Comparison of ENCODE assay signal across 14 mouse cellular contexts in genomic region chr1:129719592-129719991, GRCm38 (mm10).
DNase-seq lines count a peak whose midpoint lies in the region; ATAC-seq and TF ChIP-seq lines count a peak whose summit lies in the region.
"Had no signal": no experiment of that assay in that cellular context is flagged by ENCODE, and none has a peak within 500 bp of the region (broad histone marks: within the 10 kb centered on the region; RNA-seq: fewer than 3 reads in every experiment).

No protein-coding gene starts in this region.

- DNase-seq in cerebellum, adult 2 months, result no peak
- no peak for DNase-seq in cerebellum, adult 11 months
- peak; percentile 24 for DNase-seq in retina, embryonic 14.5 days (ENCODE audit: low spot score)
- DNase-seq in spleen, postnatal 14 days (ENCODE audit: low spot score in 2 of 2), result no peak
- DNase-seq: adrenal gland, adult 8-10 months; cerebellum, adult 18-20 months; kidney, postnatal 14 days had no signal

- no peak overlapping the region for H3K4me3 ChIP-seq in cerebellum, adult 2 months (replicated peaks; ENCODE audit: insufficient read depth, low read depth, low read length)
- no peak overlapping the region for H3K4me3 ChIP-seq in intestine, postnatal 0 days (ENCODE audit: low read depth, low read length)
- no peak overlapping the region for H3K4me3 ChIP-seq in intestine, embryonic 15.5 days (replicated peaks)
- no peak overlapping the region for H3K4me3 ChIP-seq in midbrain, embryonic 13.5 days (replicated peaks)
- H3K4me3 ChIP-seq in midbrain, embryonic 16.5 days (ENCODE audit: low read depth, low read length), result no peak overlapping the region
- H3K4me3 ChIP-seq: forebrain, embryonic 15.5 days; heart, embryonic 13.5 days had no signal

- TF ChIP-seq CTCF in cerebellum, adult 2 months (IDR thresholded peaks at IDR 0.05; ENCODE audit: borderline replicate concordance, insufficient read depth, low read depth, low read length), result peak; percentile 17; the same call in 1 of the 2 replicates
- 0 out of 2 replicates have a peak, but pooled peaks have one; percentile 25 for TF ChIP-seq CTCF in intestine, postnatal 0 days (IDR thresholded peaks at IDR 0.05; ENCODE audit: low read depth)

- H3K9ac ChIP-seq in intestine, postnatal 0 days (ENCODE audit: low read depth, low read length), result no peak overlapping the region
- no peak overlapping the region for H3K9ac ChIP-seq in intestine, embryonic 15.5 days
- no peak overlapping the region for H3K9ac ChIP-seq in midbrain, embryonic 13.5 days (replicated peaks)
- no peak overlapping the region for H3K9ac ChIP-seq in midbrain, embryonic 16.5 days (ENCODE audit: low read depth, low read length)
- H3K9ac ChIP-seq: forebrain, embryonic 15.5 days; heart, embryonic 13.5 days had no signal

- ATAC-seq in intestine, postnatal 0 days, result no peak
- no peak for ATAC-seq in intestine, embryonic 15.5 days
- peak; percentile 63; the same call in 1 of the 2 replicates for ATAC-seq in midbrain, embryonic 13.5 days
- ATAC-seq in midbrain, embryonic 16.5 days, result no peak
- ATAC-seq: forebrain, embryonic 15.5 days had no signal

- H3K27me3 ChIP-seq in cerebellum, adult 2 months (ENCODE audit: control insufficient read depth, insufficient read depth, low read length), result no peaks in the 10 kb centered on the region
- H3K27me3 ChIP-seq in intestine, postnatal 0 days (replicated peaks; ENCODE audit: control insufficient read depth, insufficient read depth, low read length), result no peaks in the 10 kb centered on the region
- no peaks in the 10 kb centered on the region for H3K27me3 ChIP-seq in intestine, embryonic 15.5 days (replicated peaks)
- H3K27me3 ChIP-seq in midbrain, embryonic 13.5 days, result no peaks in the 10 kb centered on the region
- H3K27me3 ChIP-seq in midbrain, embryonic 16.5 days (ENCODE audit: control insufficient read depth, insufficient read depth, low read depth, low read length), result no peaks in the 10 kb centered on the region
- H3K27me3 ChIP-seq: forebrain, embryonic 15.5 days; heart, embryonic 13.5 days had no signal

- no peaks in the 10 kb centered on the region for H3K9me3 ChIP-seq in intestine, postnatal 0 days (ENCODE audit: control insufficient read depth)
- no peaks in the 10 kb centered on the region for H3K9me3 ChIP-seq in intestine, embryonic 15.5 days
- H3K9me3 ChIP-seq in midbrain, embryonic 13.5 days, result no peaks in the 10 kb centered on the region
- no peaks in the 10 kb centered on the region for H3K9me3 ChIP-seq in midbrain, embryonic 16.5 days (replicated peaks; ENCODE audit: control insufficient read depth, low read length, poor library complexity, severe bottlenecking)
- H3K9me3 ChIP-seq: forebrain, embryonic 15.5 days; heart, embryonic 13.5 days had no signal

- no peak for TF ChIP-seq POLR2A in cerebellum, adult 2 months (IDR thresholded peaks at IDR 0.05; ENCODE audit: borderline replicate concordance, insufficient read depth, low read length)

- no peaks in the 10 kb centered on the region for H3K36me3 ChIP-seq in intestine, postnatal 0 days (ENCODE audit: control insufficient read depth, insufficient read depth)
- H3K36me3 ChIP-seq in intestine, embryonic 15.5 days, result no peaks in the 10 kb centered on the region
- no peaks in the 10 kb centered on the region for H3K36me3 ChIP-seq in midbrain, embryonic 13.5 days
- no peaks in the 10 kb centered on the region for H3K36me3 ChIP-seq in midbrain, embryonic 16.5 days (ENCODE audit: control insufficient read depth, insufficient read depth, low read length)
- H3K36me3 ChIP-seq: forebrain, embryonic 15.5 days; heart, embryonic 13.5 days had no signal

- H3K4me1 ChIP-seq in cerebellum, adult 2 months (ENCODE audit: control insufficient read depth, insufficient read depth, low read length), result no peaks in the 10 kb centered on the region
- no peaks in the 10 kb centered on the region for H3K4me1 ChIP-seq in intestine, postnatal 0 days (replicated peaks; ENCODE audit: control insufficient read depth, insufficient read depth, low read length)
- H3K4me1 ChIP-seq in intestine, embryonic 15.5 days (replicated peaks), result no peaks in the 10 kb centered on the region
- no peaks in the 10 kb centered on the region for H3K4me1 ChIP-seq in midbrain, embryonic 13.5 days (replicated peaks)
- H3K4me1 ChIP-seq in midbrain, embryonic 16.5 days (ENCODE audit: control insufficient read depth, insufficient read depth, low read length), result no peaks in the 10 kb centered on the region
- H3K4me1 ChIP-seq: forebrain, embryonic 15.5 days; heart, embryonic 13.5 days had no signal

- H3K4me2 ChIP-seq in intestine, postnatal 0 days (replicated peaks; ENCODE audit: low read depth), result no peak overlapping the region
- H3K4me2 ChIP-seq in intestine, embryonic 15.5 days (replicated peaks), result no peak overlapping the region
- no peak overlapping the region for H3K4me2 ChIP-seq in midbrain, embryonic 13.5 days (replicated peaks)
- H3K4me2 ChIP-seq in midbrain, embryonic 16.5 days (ENCODE audit: low read length), result no peak overlapping the region
- H3K4me2 ChIP-seq: forebrain, embryonic 15.5 days; heart, embryonic 13.5 days had no signal

- H3K27ac ChIP-seq in cerebellum, adult 2 months (ENCODE audit: insufficient read depth, low read length), result no peak overlapping the region
- H3K27ac ChIP-seq in intestine, postnatal 0 days (ENCODE audit: low read depth, low read length), result no peak overlapping the region
- no peak overlapping the region for H3K27ac ChIP-seq in intestine, embryonic 15.5 days
- H3K27ac ChIP-seq in midbrain, embryonic 13.5 days, result no peak overlapping the region
- H3K27ac ChIP-seq in midbrain, embryonic 16.5 days (ENCODE audit: low read length), result no peak overlapping the region
- H3K27ac ChIP-seq: forebrain, embryonic 15.5 days; heart, embryonic 13.5 days; macrophage had no signal
